Mouse (Mus musculus) heart, postnatal 0 days (tissue): ENCODE measurements around the gene Trp63.

Experiments
- CTCF ChIP-seq: IDR thresholded peaks from 2 replicates; pipeline ENCODE4 v1.5.1; 2016; ENCODE audit warnings: antibody characterized with exemption, control low read depth, low read depth
- EP300 ChIP-seq: IDR thresholded peaks from 2 replicates; pipeline ENCODE4 v1.6.1; 2016; ENCODE audit warnings: antibody characterized with exemption, low read depth

- no peak for TF ChIP-seq CTCF
- TF ChIP-seq EP300: no peak
Measured at GRCm38 (mm10) chr16:25804955-25805354, 121.4 kb downstream of the Trp63 start.
